Mouse (Mus musculus) liver, postnatal 0 days (tissue): ENCODE data around the gene Akt2.

Source experiments
- CTCF ChIP-seq: sonication (generic); IDR thresholded peaks from 2 replicates; pipeline ENCODE4 v1.5.1; 2016; ENCODE audit warnings: antibody characterized with exemption, low read depth
- EP300 ChIP-seq: IDR thresholded peaks from 2 replicates; pipeline ENCODE4 v1.6.1; 2016; ENCODE audit warnings: antibody characterized with exemption, low read depth, mild to moderate bottlenecking

DNA sequence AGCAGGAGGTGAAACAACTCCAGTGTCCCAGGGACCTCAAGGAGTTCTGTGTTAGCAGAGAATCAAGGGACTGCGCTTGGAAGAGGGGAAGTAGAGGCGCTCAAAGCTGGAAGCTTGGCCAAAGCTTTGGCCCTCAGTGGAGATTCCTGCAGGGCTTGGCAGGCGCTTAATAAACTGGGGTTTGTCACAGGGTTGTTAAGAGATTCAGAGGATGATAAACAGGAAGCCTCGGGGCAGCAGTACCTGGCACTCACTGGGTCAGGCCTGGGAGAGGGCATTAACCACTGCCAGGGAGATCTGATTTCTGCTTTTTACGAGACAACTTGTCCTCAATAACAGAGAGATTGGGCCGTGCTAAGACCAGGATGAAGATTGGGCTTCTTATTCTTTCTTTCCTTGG, 29.7 kb downstream of the Akt2 start:
- TF ChIP-seq CTCF = no peak
- TF ChIP-seq EP300 = no peak
